16 mouse cellular contexts compared by ENCODE assay signal in the genomic region with DNA sequence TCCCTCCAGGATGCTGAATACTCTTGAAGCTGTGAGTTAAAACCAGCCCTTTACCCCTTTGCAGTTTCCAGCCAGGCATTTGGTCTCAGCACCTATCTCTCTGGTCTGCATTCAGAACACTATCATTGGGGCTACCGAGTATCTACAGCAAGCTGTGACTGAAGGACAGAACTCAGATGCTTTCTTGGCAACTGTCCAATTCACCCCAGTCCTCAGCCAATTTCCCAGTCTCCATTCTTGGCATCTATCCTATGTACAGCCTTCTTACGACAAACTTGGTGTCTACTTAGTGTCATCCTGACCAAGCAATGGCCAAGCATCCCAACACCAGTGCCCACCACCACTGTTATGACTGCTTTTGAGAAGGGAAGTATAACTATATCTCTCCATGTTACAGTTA.
A peak's percentile ranks its signal among the peaks of the same experiment; 100 is the strongest.
DNase-seq lines count a peak whose midpoint lies in the region; TF ChIP-seq lines count a peak whose summit lies in the region.
"Had no signal": no experiment of that assay in that cellular context is flagged by ENCODE, and none has a peak within 500 bp of the region (broad histone marks: within the 10 kb centered on the region; RNA-seq: fewer than 3 reads in every experiment).

No protein-coding gene starts in this region.

- TF ChIP-seq POLR2A in lung, adult 2 months (IDR thresholded peaks at IDR 0.05; ENCODE audit: borderline replicate concordance, extremely low read depth, low read depth, low read length), result no peak

- WGBS in lung, adult 2 months, result 61% methylated on average over 2 of the region's 2 CpGs

- H3K4me3 ChIP-seq in lung, adult 2 months (replicated peaks; ENCODE audit: extremely low read depth, low read depth, low read length), result no peak overlapping the region
- H3K4me3 ChIP-seq: embryonic facial prominence, embryonic 13.5 days; forebrain, embryonic 12.5 days; gastrocnemius, adult 2 months; heart, embryonic 12.5 days; hindbrain, embryonic 10.5 days; hindbrain, embryonic 15.5 days had no signal

- peak; percentile 3 for DNase-seq in cerebellum, adult 9-10 months
- no peak for DNase-seq in cerebellum, adult 18-20 months
- DNase-seq in left cerebral cortex, postnatal 4 days, result peak; percentile 54
- no peak for DNase-seq in left cerebral cortex, postnatal 25 days (ENCODE audit: low spot score in 2 of 2)
- peak; percentile 5 for DNase-seq in lung, postnatal 10 days
- DNase-seq in lung, adult 2 months, result no peak
- peak; percentile 10 for DNase-seq in Muller cell, postnatal 12 days (ENCODE audit: inconsistent ontology term)
- DNase-seq: B cell, adult 2 months; cerebellum, adult 11-12 months; gastrocnemius, adult 2 months; gastrocnemius, postnatal 25 days had no signal

- H3K4me1 ChIP-seq in lung, adult 2 months (ENCODE audit: control insufficient read depth, insufficient read depth, low read length), result no peaks in the 10 kb centered on the region
- H3K4me1 ChIP-seq: forebrain, embryonic 12.5 days; heart, embryonic 12.5 days; hindbrain, embryonic 10.5 days had no signal

- intact Hi-C loops in left cerebral cortex, postnatal 4 days (cut with DNase I), result no loop called here
- intact Hi-C loops in left cerebral cortex, postnatal 25 days (cut with DNase I), result no loop called here

- TF ChIP-seq CTCF in lung, adult 2 months (IDR thresholded peaks at IDR 0.05; ENCODE audit: insufficient read depth, low read length), result no peak

Comparison
In these comparisons a context has a peak if more than half of its experiments do, and no peak if none do; other contexts are left out.
1. DNase-seq: peak in cerebellum, adult 9-10 months (single experiment), left cerebral cortex, postnatal 4 days (single experiment), lung, postnatal 10 days (single experiment) and Muller cell, postnatal 12 days (single experiment); none in cerebellum, adult 18-20 months (0 of 2), left cerebral cortex, postnatal 25 days (0 of 2) and lung, adult 2 months (single experiment).